Mouse (Mus musculus): ENCODE data around the gene Cemip2. TPM values are rescaled to one million over a fixed set of nuclear protein-coding genes. Genes with fewer than 3 reads are reported as not detected.

Cemip2 gene
- total and polyA plus RNA-seq, 3 experiments = 2.5 to 10.9 (median 7.7) TPM

- no peak overlapping the region for H3K4me3 ChIP-seq (ENCODE audit: low read depth, low read length)
- TF ChIP-seq GATA2 (IDR thresholded peaks at IDR 0.05; ENCODE audit: borderline replicate concordance, low read depth, low read length) (no peak), CTCF (IDR thresholded peaks at IDR 0.05; ENCODE audit: low read depth, low read length) (no peak), POLR2AphosphoS5 (IDR thresholded peaks at IDR 0.05; ENCODE audit: insufficient replicate concordance, low read depth, low read length) (no peak), TAL1 (conservative IDR thresholded peaks at IDR 0.05; ENCODE audit: low read depth, low read length) (no peak)
- ATAC-seq (ENCODE audit: extremely low read depth, insufficient number of reproducible peaks, low FRiP score, poor library complexity, severe bottlenecking) = no peak
- H3K4me1 ChIP-seq (ENCODE audit: insufficient read depth, low read depth, low read length) = 0 out of 2 replicates have a peak, but pooled peaks cover 5% of the 10 kb centered on the region
- peaks cover 15% of the 10 kb centered on the region for H3K36me3 ChIP-seq (replicated peaks)
- DNase-seq (ENCODE audit: low spot score) = no peak
- H3K9me3 ChIP-seq (replicated peaks) = no peaks in the 10 kb centered on the region
- H3K27me3 ChIP-seq (ENCODE audit: insufficient read depth, low read length) = no peaks in the 10 kb centered on the region
Observed at GRCm38 (mm10) chr19:21789676-21790075, 11.5 kb downstream of the Cemip2 start.

DNA sequence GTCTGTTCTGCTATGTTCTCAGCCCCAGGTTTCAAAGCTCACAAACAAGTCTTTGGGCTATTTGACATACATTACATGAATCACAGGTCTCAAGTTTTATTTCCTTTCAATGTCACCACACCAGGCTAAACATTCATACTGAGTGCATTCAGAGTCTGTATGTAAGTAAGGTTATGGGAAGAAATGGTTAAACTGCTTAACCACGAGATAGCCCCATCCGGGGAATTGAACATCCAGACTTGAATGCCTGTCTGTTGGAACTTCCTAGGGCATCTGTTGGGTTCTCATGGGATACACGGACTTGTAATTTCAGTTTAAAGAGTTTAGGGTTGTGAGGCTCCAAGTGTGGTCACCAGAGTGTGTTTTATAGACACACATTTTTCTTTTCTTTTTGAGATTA is 13.2 kb downstream of the Cemip2 start:
- TF ChIP-seq TAL1 (conservative IDR thresholded peaks at IDR 0.05; ENCODE audit: low read depth, low read length) = no peak
- TF ChIP-seq CTCF (IDR thresholded peaks at IDR 0.05; ENCODE audit: low read depth, low read length) = no peak
- TF ChIP-seq GATA2 (IDR thresholded peaks at IDR 0.05; ENCODE audit: borderline replicate concordance, low read depth, low read length) = no peak
- no peak for TF ChIP-seq GATA1 (IDR thresholded peaks at IDR 0.05; ENCODE audit: borderline replicate concordance, low read length)
- TF ChIP-seq POLR2AphosphoS5 (IDR thresholded peaks at IDR 0.05; ENCODE audit: insufficient replicate concordance, low read depth, low read length) = no peak
- Histone ChIP-seq H3K9me3 (replicated peaks) (no peaks in the 10 kb centered on the region), H3K4me3 (ENCODE audit: low read depth, low read length) (no peak overlapping the region), H3K4me1 (ENCODE audit: insufficient read depth, low read depth, low read length) (0 out of 2 replicates have a peak, but pooled peaks cover 3% of the 10 kb centered on the region), H3K36me3 (replicated peaks) (peaks cover 16% of the 10 kb centered on the region), H3K27me3 (ENCODE audit: insufficient read depth, low read length) (no peaks in the 10 kb centered on the region)
- no peak for ATAC-seq (ENCODE audit: extremely low read depth, insufficient number of reproducible peaks, low FRiP score, poor library complexity, severe bottlenecking)
- DNase-seq (ENCODE audit: low spot score) = no peak

- ATAC-seq (ENCODE audit: extremely low read depth, insufficient number of reproducible peaks, low FRiP score, poor library complexity, severe bottlenecking) (no peak), DNase-seq (ENCODE audit: low spot score) (no peak)
- Histone ChIP-seq H3K36me3 (replicated peaks) (peaks cover 17% of the 10 kb centered on the region), H3K4me3 (ENCODE audit: low read depth, low read length) (no peak overlapping the region), H3K9me3 (replicated peaks) (no peaks in the 10 kb centered on the region), H3K27me3 (ENCODE audit: insufficient read depth, low read length) (no peaks in the 10 kb centered on the region), H3K4me1 (ENCODE audit: insufficient read depth, low read depth, low read length) (0 out of 2 replicates have a peak, but pooled peaks cover 3% of the 10 kb centered on the region)
- TF ChIP-seq CTCF (IDR thresholded peaks at IDR 0.05; ENCODE audit: low read depth, low read length) (no peak), TAL1 (conservative IDR thresholded peaks at IDR 0.05; ENCODE audit: low read depth, low read length) (no peak)
Observed at GRCm38 (mm10) chr19:21791826-21792225, 13.7 kb downstream of the Cemip2 start.

GRCm38 (mm10) chr19:21792587-21793175 is 14.5 kb downstream of the Cemip2 start:
- H3K9me3 ChIP-seq (replicated peaks) = no peaks in the 10 kb centered on the region
- no peak for ATAC-seq (ENCODE audit: extremely low read depth, insufficient number of reproducible peaks, low FRiP score, poor library complexity, severe bottlenecking)
- H3K4me1 ChIP-seq (ENCODE audit: insufficient read depth, low read depth, low read length) = 0 out of 2 replicates have a peak, but pooled peaks cover 2% of the 10 kb centered on the region
- no peaks in the 10 kb centered on the region for H3K27me3 ChIP-seq (ENCODE audit: insufficient read depth, low read length)
- no peak for TF ChIP-seq CTCF (IDR thresholded peaks at IDR 0.05; ENCODE audit: low read depth, low read length)
- no peak for TF ChIP-seq GATA2 (IDR thresholded peaks at IDR 0.05; ENCODE audit: borderline replicate concordance, low read depth, low read length)
- no peak for TF ChIP-seq POLR2AphosphoS5 (IDR thresholded peaks at IDR 0.05; ENCODE audit: insufficient replicate concordance, low read depth, low read length)
- no peak for TF ChIP-seq TAL1 (conservative IDR thresholded peaks at IDR 0.05; ENCODE audit: low read depth, low read length)
- no peak for TF ChIP-seq GATA1 (IDR thresholded peaks at IDR 0.05; ENCODE audit: borderline replicate concordance, low read length)
- no peak overlapping the region for H3K4me3 ChIP-seq (ENCODE audit: low read depth, low read length)
- H3K36me3 ChIP-seq (replicated peaks) = peaks cover 24% of the 10 kb centered on the region
- no peak for DNase-seq (ENCODE audit: low spot score)

DNA sequence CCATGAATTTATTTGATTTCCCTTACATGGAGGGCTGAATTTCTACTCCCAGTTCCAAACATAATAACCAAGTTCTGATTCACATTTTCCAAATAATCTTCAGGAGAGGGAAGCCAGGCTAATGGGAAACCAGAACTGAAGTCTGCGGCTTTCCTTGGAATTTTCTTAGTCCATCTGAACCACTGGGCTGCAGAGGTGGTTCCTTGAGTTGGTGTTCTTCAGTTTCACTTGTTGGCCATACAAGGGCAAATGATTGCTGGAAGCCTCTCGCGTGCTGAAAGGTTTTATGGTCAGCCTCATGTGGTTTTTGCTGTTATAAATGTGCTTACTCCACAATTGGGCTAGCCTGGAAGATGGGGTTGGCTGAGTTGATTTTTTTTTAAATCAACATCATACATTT is 16.4 kb downstream of the Cemip2 start:
- Histone ChIP-seq H3K9me3 (replicated peaks) (no peaks in the 10 kb centered on the region), H3K4me3 (ENCODE audit: low read depth, low read length) (no peak overlapping the region), H3K4me1 (ENCODE audit: insufficient read depth, low read depth, low read length) (peaks cover 20% of the 10 kb centered on the region), H3K36me3 (replicated peaks) (peaks cover 34% of the 10 kb centered on the region), H3K27me3 (ENCODE audit: insufficient read depth, low read length) (no peaks in the 10 kb centered on the region)
- DNase-seq (ENCODE audit: low spot score) = no peak
- no peak for ATAC-seq (ENCODE audit: extremely low read depth, insufficient number of reproducible peaks, low FRiP score, poor library complexity, severe bottlenecking)
- TF ChIP-seq GATA1 (IDR thresholded peaks at IDR 0.05; ENCODE audit: borderline replicate concordance, low read length) (no peak), TAL1 (conservative IDR thresholded peaks at IDR 0.05; ENCODE audit: low read depth, low read length) (no peak), POLR2AphosphoS5 (IDR thresholded peaks at IDR 0.05; ENCODE audit: insufficient replicate concordance, low read depth, low read length) (no peak), CTCF (IDR thresholded peaks at IDR 0.05; ENCODE audit: low read depth, low read length) (no peak), GATA2 (IDR thresholded peaks at IDR 0.05; ENCODE audit: borderline replicate concordance, low read depth, low read length) (no peak)

DNA sequence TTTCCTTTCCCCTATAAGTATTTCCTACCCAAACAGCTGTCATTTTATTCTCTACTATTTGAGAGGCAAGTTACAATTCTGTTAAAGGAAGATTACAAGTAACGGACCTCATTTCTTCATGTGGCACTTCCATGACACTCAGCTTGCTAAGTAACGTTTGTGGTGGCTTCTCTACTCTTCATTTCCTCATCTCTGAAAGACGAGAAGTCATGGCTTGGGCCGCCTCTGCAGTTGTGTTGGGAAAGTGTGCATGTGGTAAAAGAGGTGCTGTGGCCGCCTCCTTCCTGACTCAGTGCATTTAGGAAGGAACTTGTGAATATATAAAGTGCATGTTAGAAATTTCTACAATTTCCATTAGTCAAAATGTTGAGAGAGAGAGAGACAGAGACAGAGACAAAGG is 18.2 kb downstream of the Cemip2 start:
- ATAC-seq (ENCODE audit: extremely low read depth, insufficient number of reproducible peaks, low FRiP score, poor library complexity, severe bottlenecking) = no peak
- Histone ChIP-seq H3K4me3 (ENCODE audit: low read depth, low read length) (no peak overlapping the region), H3K4me1 (ENCODE audit: insufficient read depth, low read depth, low read length) (peaks cover 36% of the 10 kb centered on the region), H3K36me3 (replicated peaks) (peaks cover 38% of the 10 kb centered on the region), H3K27me3 (ENCODE audit: insufficient read depth, low read length) (no peaks in the 10 kb centered on the region), H3K9me3 (replicated peaks) (no peaks in the 10 kb centered on the region)
- TF ChIP-seq GATA1 (IDR thresholded peaks at IDR 0.05; ENCODE audit: borderline replicate concordance, low read length) (no peak), POLR2AphosphoS5 (IDR thresholded peaks at IDR 0.05; ENCODE audit: insufficient replicate concordance, low read depth, low read length) (no peak), GATA2 (IDR thresholded peaks at IDR 0.05; ENCODE audit: borderline replicate concordance, low read depth, low read length) (no peak), CTCF (IDR thresholded peaks at IDR 0.05; ENCODE audit: low read depth, low read length) (no peak), TAL1 (conservative IDR thresholded peaks at IDR 0.05; ENCODE audit: low read depth, low read length) (no peak)
- DNase-seq (ENCODE audit: low spot score) = no peak
